Mouse (Mus musculus): Measurements from ENCODE around the gene Zfp449.
"Not testable (repeated sequence)": the region's sequence is repeated elsewhere in the genome, so short reads cannot be mapped to it uniquely, and the experiment has no call there.

Zfp449 gene

GRCm38 (mm10) chrX:56346176-56346931 lies at the start of gene Zfp449:
Gene Zfp449, plus strand, starts transcription at chrX:56346400.
- in situ Hi-C loops (cut with MboI, MseI): no loop called here

GRCm38 (mm10) chrX:56307597-56307996 lies 38.6 kb upstream of the Zfp449 start:
- in situ Hi-C loops (cut with MboI, MseI): no loop called here

GRCm38 (mm10) chrX:56312813-56313212 lies 33.4 kb upstream of the Zfp449 start:
- in situ Hi-C loops (cut with MboI, MseI): no loop called here

- in situ Hi-C loops (cut with MboI, MseI): no loop called here
Measured at GRCm38 (mm10) chrX:56322096-56322495, 24.1 kb upstream of the Zfp449 start.

GRCm38 (mm10) chrX:56322731-56323130 lies 23.5 kb upstream of the Zfp449 start:
- in situ Hi-C loops (cut with MboI, MseI): no loop called here

GRCm38 (mm10) chrX:56332046-56332445 lies 14.2 kb upstream of the Zfp449 start:
- in situ Hi-C loops (cut with MboI, MseI): no loop called here

GRCm38 (mm10) chrX:56340305-56340704 lies 5.9 kb upstream of the Zfp449 start:
- in situ Hi-C loops (cut with MboI, MseI): no loop called here

GRCm38 (mm10) chrX:56342921-56343320 lies 3.3 kb upstream of the Zfp449 start:
- in situ Hi-C loops (cut with MboI, MseI): no loop called here

GRCm38 (mm10) chrX:56346932-56347253 lies 693 bp downstream of the Zfp449 start:
- in situ Hi-C loops (cut with MboI, MseI): no loop called here

GRCm38 (mm10) chrX:56374431-56375128 lies 28.4 kb downstream of the Zfp449 start, which contains the start of gene Smim10l2a:
Gene Smim10l2a, plus strand, starts transcription at chrX:56374586.
- in situ Hi-C loops (cut with MboI, MseI): not testable (repeated sequence)

- in situ Hi-C loops (cut with MboI, MseI): no loop called here
Measured at GRCm38 (mm10) chrX:56380852-56381251, 34.7 kb downstream of the Zfp449 start.

- in situ Hi-C loops (cut with MboI, MseI): no loop called here
Measured at GRCm38 (mm10) chrX:56384142-56384541, 37.9 kb downstream of the Zfp449 start.

- in situ Hi-C loops (cut with MboI, MseI): no loop called here
Measured at GRCm38 (mm10) chrX:56404646-56405045, 58.4 kb downstream of the Zfp449 start.

GRCm38 (mm10) chrX:56405482-56405881 lies 59.3 kb downstream of the Zfp449 start:
- in situ Hi-C loops (cut with MboI, MseI): no loop called here

- in situ Hi-C loops (cut with MboI, MseI): no loop called here
Measured at GRCm38 (mm10) chrX:56406128-56406527, 59.9 kb downstream of the Zfp449 start.
